Mouse (Mus musculus) neural tube, embryonic 15.5 days (tissue): Measurements from ENCODE around the gene Nrn1l. TPM values are rescaled to one million over a fixed set of nuclear protein-coding genes. Genes with fewer than 3 reads are reported as not detected.

ENCODE experiments used
- ATAC-seq: fragments of 200-750 bp; cut with Nextera tagmentation; 2 replicates; pipeline ENCODE4 v1.8.0; 2017; ENCODE audit warnings: mild to moderate bottlenecking, moderate TSS enrichment, moderate library complexity; ENCODE audit not compliant: low FRiP score
- H3K27ac ChIP-seq: fragments of 300-500 bp; sonication (generic); replicated peaks from 2 replicates; pipeline ENCODE4 v1.5.1; 2015; ENCODE audit warnings: mild to moderate bottlenecking, inconsistent platforms
- H3K27me3 ChIP-seq: fragments of 300-500 bp; sonication (generic); replicated peaks from 2 replicates; pipeline ENCODE4 v1.6.1; 2015; ENCODE audit warnings: inconsistent platforms
- H3K36me3 ChIP-seq: fragments of 300-500 bp; sonication (generic); 2 replicates; pipeline ENCODE4 v1.6.1; 2015; ENCODE audit warnings: inconsistent platforms
- H3K4me1 ChIP-seq: fragments of 300-500 bp; sonication (generic); 2 replicates; pipeline ENCODE4 v1.6.1; 2015; ENCODE audit warnings: inconsistent platforms
- H3K4me2 ChIP-seq: fragments of 300-500 bp; sonication (generic); 2 replicates; pipeline ENCODE4 v1.6.1; 2015; ENCODE audit warnings: inconsistent platforms, mild to moderate bottlenecking, moderate library complexity
- H3K4me3 ChIP-seq: fragments of 300-500 bp; sonication (generic); replicated peaks from 2 replicates; pipeline ENCODE4 v1.5.1; 2015; ENCODE audit warnings: mild to moderate bottlenecking, inconsistent platforms
- H3K9ac ChIP-seq: fragments of 300-500 bp; sonication (generic); replicated peaks from 2 replicates; pipeline ENCODE4 v1.6.1; 2015; ENCODE audit warnings: mild to moderate bottlenecking, inconsistent platforms
- H3K9me3 ChIP-seq: fragments of 300-500 bp; sonication (generic); replicated peaks from 2 replicates; pipeline ENCODE4 v1.6.1; 2016; ENCODE audit warnings: inconsistent platforms
- WGBS: fragments of 180-500 bp; shearing (Covaris S2); methylation state at CpG from one replicate; pipeline ENCODE4 v1.1.7; 2015; ENCODE audit warnings: mixed read lengths; 5-methylcytosine and 5-hydroxymethylcytosine counted together
- polyA plus RNA-seq: library from polyadenylated mRNA; unstranded; fragments of >200 nt; fragmentation: Nextera tagmentation; extraction: Ambion mirVana; gene quantifications from 2 replicates; pipeline ENCODE4 v1.2.1, GENCODE M21; 2015

The Nrn1l gene
- polyA plus RNA-seq, 1 experiment from 2014 or later, result 1.4 TPM

DNA sequence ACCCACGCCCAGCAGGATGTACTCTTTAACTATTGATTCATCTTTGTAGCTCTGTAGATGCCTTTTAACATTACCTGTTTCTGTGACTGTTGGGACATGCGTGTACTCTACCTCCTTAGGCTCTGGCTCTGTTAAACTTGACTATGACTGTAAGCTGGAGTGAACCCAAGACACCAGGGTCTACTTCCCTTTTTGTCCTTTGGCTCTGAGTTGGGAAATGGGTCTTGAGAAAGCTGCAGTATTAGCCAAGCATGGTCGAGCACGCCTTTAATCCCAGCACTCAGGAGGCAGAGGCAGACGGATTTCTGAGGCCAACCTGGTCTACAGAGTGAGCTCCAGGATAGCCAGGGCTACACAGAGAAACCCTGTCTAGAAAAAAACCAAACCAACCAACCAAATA is 34.9 kb upstream of the Nrn1l start:
- Histone ChIP-seq H3K4me1 (peaks cover 67% of the 10 kb centered on the region), H3K9ac (no peak overlapping the region), H3K27ac (no peak overlapping the region), H3K9me3 (no peaks in the 10 kb centered on the region), H3K4me2 (no peak overlapping the region), H3K4me3 (no peak overlapping the region), H3K36me3 (peaks cover 4% of the 10 kb centered on the region; the same call in 1 of the 2 replicates), H3K27me3 (no peaks in the 10 kb centered on the region)
- ATAC-seq, result no peak
- WGBS, result 92% methylated on average over 5 of the region's 5 CpGs

- Histone ChIP-seq H3K4me2 (peak overlapping the region; percentile 74), H3K27me3 (no peaks in the 10 kb centered on the region), H3K4me1 (peaks cover 73% of the 10 kb centered on the region), H3K27ac (peak overlapping the region; percentile 93), H3K36me3 (peaks cover 4% of the 10 kb centered on the region; the same call in 1 of the 2 replicates), H3K4me3 (no peak overlapping the region), H3K9me3 (no peaks in the 10 kb centered on the region), H3K9ac (no peak overlapping the region)
- no peak for ATAC-seq
- WGBS, result 88% methylated on average over 5 of the region's 5 CpGs
These were observed 34.1 kb upstream of the Nrn1l start for GRCm38 (mm10) chr8:105859314-105859713.

GRCm38 (mm10) chr8:105860143-105860981 is 33.0 kb upstream of the Nrn1l start, which contains the start of gene Nutf2:
TSS of gene Nutf2 (plus strand) at chr8:105860580.
- peak within 1 kb of the TSS; percentile 93 for H3K27ac ChIP-seq
- no peaks in the 10 kb centered on the region for H3K27me3 ChIP-seq
- peaks cover 4% of the 10 kb centered on the region; the same call in 1 of the 2 replicates for H3K36me3 ChIP-seq
- H3K9me3 ChIP-seq, result no peaks in the 10 kb centered on the region
- peak; percentile 96 for ATAC-seq
- peaks cover 73% of the 10 kb centered on the region for H3K4me1 ChIP-seq
- peak within 1 kb of the TSS; percentile 74 for H3K4me2 ChIP-seq
- peak within 1 kb of the TSS; percentile 95 for H3K4me3 ChIP-seq
- peak within 1 kb of the TSS; percentile 97 for H3K9ac ChIP-seq
- WGBS, result under 1% methylated on average over 54 of the region's 59 CpGs

- Histone ChIP-seq H3K27ac (no peak overlapping the region), H3K9ac (peak overlapping the region; percentile 97), H3K4me3 (peak overlapping the region; percentile 95), H3K4me1 (peaks cover 61% of the 10 kb centered on the region), H3K36me3 (peaks cover 13% of the 10 kb centered on the region), H3K9me3 (no peaks in the 10 kb centered on the region), H3K4me2 (peak overlapping the region; percentile 74), H3K27me3 (no peaks in the 10 kb centered on the region)
- 4% methylated on average over 1 of the region's 1 CpGs for WGBS
- ATAC-seq, result no peak
These were observed 31.4 kb upstream of the Nrn1l start for GRCm38 (mm10) chr8:105861951-105862350.

DNA sequence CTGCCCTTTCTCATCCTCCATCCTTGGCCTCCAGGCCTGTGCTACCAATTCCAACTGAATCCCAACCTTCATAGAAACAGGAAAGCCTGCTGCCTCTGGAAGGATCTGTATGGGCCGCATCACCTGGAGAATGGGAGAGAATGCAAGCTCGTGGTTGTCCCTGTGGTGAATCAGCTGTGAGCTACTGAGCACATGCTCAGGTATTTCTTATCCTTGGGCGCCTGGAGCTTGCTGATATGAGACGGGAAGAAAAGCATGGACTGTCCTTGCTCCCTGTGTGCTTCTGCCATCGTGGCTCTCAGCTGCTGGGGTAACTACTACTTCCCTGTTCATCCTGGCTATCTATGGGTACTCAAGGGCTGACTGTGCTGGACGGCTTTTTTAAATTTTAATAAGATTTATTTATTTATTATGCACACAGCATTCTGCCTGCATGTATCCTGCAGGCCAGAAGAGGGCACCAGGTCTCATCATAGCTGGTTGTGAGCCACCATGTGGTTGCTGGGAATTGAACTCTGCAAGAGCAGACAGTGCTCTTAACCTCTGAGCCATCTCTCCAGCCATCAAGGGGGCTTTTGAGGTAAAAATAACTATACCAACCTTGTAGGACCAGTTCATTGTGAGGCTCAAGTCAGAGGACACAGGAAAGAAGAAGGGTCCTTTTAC is 26.9 kb upstream of the Nrn1l start:
- H3K4me1 ChIP-seq, result peaks cover 26% of the 10 kb centered on the region
- H3K4me3 ChIP-seq, result no peak overlapping the region
- no peak for ATAC-seq
- H3K4me2 ChIP-seq, result no peak overlapping the region
- H3K27ac ChIP-seq, result no peak overlapping the region
- no peaks in the 10 kb centered on the region for H3K9me3 ChIP-seq
- no peaks in the 10 kb centered on the region for H3K27me3 ChIP-seq
- H3K36me3 ChIP-seq, result peaks cover 40% of the 10 kb centered on the region
- no peak overlapping the region for H3K9ac ChIP-seq
- 84% methylated on average over 6 of the region's 6 CpGs for WGBS

DNA sequence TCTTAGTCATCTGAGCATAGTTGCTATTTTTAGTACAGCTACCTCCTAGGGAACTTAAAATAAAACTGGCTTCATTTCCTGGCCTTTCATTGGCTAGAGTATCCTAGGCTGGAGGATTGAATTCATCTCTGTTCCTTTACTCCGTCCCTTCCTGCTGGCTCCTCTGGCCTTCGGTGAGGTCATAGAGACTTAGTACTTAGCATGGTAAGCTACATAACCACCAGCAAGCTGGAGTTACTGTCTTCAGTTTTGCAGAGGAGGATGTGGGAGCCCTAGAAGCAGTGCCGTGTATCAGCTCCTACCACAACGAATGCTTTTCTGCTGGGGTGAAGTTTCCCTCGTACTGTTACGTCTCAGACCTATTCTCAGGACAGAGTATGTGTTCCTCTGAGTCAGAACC is 19.1 kb upstream of the Nrn1l start:
- Histone ChIP-seq H3K4me2 (no peak overlapping the region), H3K9me3 (no peaks in the 10 kb centered on the region), H3K27me3 (no peaks in the 10 kb centered on the region), H3K4me1 (no peaks in the 10 kb centered on the region), H3K9ac (no peak overlapping the region), H3K27ac (no peak overlapping the region), H3K36me3 (peaks cover 74% of the 10 kb centered on the region), H3K4me3 (no peak overlapping the region)
- 89% methylated on average over 6 of the region's 6 CpGs for WGBS
- ATAC-seq, result no peak

- peak; percentile 87 for ATAC-seq
- Histone ChIP-seq H3K27ac (peak within 1 kb of the TSS; percentile 70), H3K4me1 (peaks cover 30% of the 10 kb centered on the region), H3K27me3 (no peaks in the 10 kb centered on the region), H3K36me3 (peaks cover 58% of the 10 kb centered on the region), H3K4me3 (peak within 1 kb of the TSS; percentile 94), H3K4me2 (peak within 1 kb of the TSS; percentile 93), H3K9me3 (no peaks in the 10 kb centered on the region), H3K9ac (peak within 1 kb of the TSS; percentile 89)
- 1% methylated on average over 45 of the region's 45 CpGs for WGBS
These were observed 12.4 kb upstream of the Nrn1l start, which contains the start of gene Edc4 for GRCm38 (mm10) chr8:105880754-105881520. TSS of gene Edc4 (plus strand) at chr8:105880881.

- H3K9me3 ChIP-seq, result no peaks in the 10 kb centered on the region
- no peak overlapping the region for H3K27ac ChIP-seq
- ATAC-seq, result no peak
- H3K9ac ChIP-seq, result no peak overlapping the region
- H3K36me3 ChIP-seq, result peaks cover 87% of the 10 kb centered on the region
- no peaks in the 10 kb centered on the region for H3K27me3 ChIP-seq
- peaks cover 10% of the 10 kb centered on the region for H3K4me1 ChIP-seq
- no peak overlapping the region for H3K4me2 ChIP-seq
- no peak overlapping the region for H3K4me3 ChIP-seq
- 93% methylated on average over 12 of the region's 12 CpGs for WGBS
These were observed 3.5 kb upstream of the Nrn1l start for GRCm38 (mm10) chr8:105889756-105890465.

DNA sequence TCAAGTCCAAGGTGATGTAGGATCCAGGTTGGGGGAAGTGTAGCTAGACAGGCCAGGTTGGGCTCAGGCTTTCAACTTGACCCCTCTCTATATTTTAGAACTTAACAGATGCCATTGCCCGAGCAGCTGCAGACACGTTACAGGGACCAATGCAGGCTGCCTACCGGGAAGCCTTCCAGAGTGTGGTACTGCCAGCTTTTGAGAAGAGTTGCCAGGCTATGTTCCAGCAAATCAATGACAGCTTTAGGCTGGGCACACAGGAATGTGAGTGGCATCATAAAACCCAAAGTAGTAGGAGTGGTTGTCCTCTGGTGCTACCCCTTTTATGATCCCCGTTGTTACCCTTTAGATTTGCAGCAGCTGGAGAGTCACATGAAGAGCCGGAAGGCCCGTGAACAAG is 2.5 kb upstream of the Nrn1l start:
- H3K4me2 ChIP-seq, result no peak overlapping the region

GRCm38 (mm10) chr8:105892432-105892831 is 935 bp upstream of the Nrn1l start:
- peaks cover 62% of the 10 kb centered on the region for H3K36me3 ChIP-seq
- peaks cover 10% of the 10 kb centered on the region for H3K4me1 ChIP-seq
- no peak overlapping the region for H3K4me2 ChIP-seq
- H3K27ac ChIP-seq, result no peak overlapping the region
- H3K9ac ChIP-seq, result no peak overlapping the region
- no peak overlapping the region for H3K4me3 ChIP-seq
- no peaks in the 10 kb centered on the region for H3K27me3 ChIP-seq
- 86% methylated on average over 6 of the region's 6 CpGs for WGBS
- ATAC-seq, result no peak; the same call in 1 of the 2 replicates
- H3K9me3 ChIP-seq, result no peaks in the 10 kb centered on the region

More for the DNA sequence above, 2.5 kb upstream of the Nrn1l start:
- no peak overlapping the region for H3K9ac ChIP-seq
- ATAC-seq, result no peak
- H3K27me3 ChIP-seq, result no peaks in the 10 kb centered on the region
- H3K27ac ChIP-seq, result no peak overlapping the region
- H3K9me3 ChIP-seq, result no peaks in the 10 kb centered on the region
- peaks cover 10% of the 10 kb centered on the region for H3K4me1 ChIP-seq
- WGBS, result 69% methylated on average over 6 of the region's 6 CpGs
- no peak overlapping the region for H3K4me3 ChIP-seq
- H3K36me3 ChIP-seq, result peaks cover 77% of the 10 kb centered on the region
